Mouse (Mus musculus): ENCODE measurements at regions not wholly inside any gene's neighbourhood (a gene's known extent, or its start where the extent isn't known, plus 50 kb on each side); places are given as distances from the start of the nearest gene placed in this dataset.

DNA sequence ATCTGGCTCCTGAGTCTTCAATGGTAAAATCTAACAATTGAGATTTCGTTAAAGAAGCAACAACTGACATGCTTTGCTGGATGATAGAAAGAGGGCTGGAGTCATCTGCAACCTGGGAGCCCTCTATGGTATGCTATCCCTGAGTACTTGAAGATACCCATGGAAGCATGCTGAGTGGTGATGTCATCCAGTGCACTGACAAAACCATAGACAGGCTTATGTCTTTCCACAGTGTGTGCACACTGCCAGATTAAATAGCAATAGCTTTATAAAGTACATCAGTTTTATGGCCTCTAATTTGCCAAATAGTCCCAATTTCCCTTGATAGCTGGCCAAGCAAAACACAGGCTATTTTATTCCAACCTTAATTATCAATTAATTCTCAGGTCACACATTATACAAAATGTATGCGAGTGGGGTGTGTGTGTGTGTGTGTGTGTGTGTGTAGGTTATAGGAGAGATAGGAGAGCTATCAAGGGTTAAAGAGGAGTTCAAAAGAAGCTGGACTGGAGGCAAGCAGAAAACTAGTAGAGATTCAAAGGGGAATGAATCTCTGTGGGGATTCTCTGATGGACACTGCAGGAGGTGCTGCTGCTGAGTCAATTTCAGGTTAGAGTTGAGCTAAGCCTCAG lies 80.1 kb upstream of the Iqsec3 start:
- no peak for TF ChIP-seq MAX (IDR thresholded peaks at IDR 0.05; ENCODE audit: low read length)
- TF ChIP-seq EP300 (IDR thresholded peaks at IDR 0.05; ENCODE audit: low read depth in 1 of 2, low read length in 2 of 2), result no peak
- TF ChIP-seq HCFC1 (IDR thresholded peaks at IDR 0.05; ENCODE audit: low read depth, low read length), result no peak
- no peak for TF ChIP-seq CTCF (IDR thresholded peaks at IDR 0.05 in 2 of 3, conservative IDR thresholded peaks at IDR 0.05 in 1 of 3; ENCODE audit: control insufficient read depth in 1 of 3, insufficient read depth in 1 of 3, low read depth in 2 of 3, low read length in 3 of 3, poor library complexity in 1 of 3, severe bottlenecking in 1 of 3)
- no peak for TF ChIP-seq POLR2A (IDR thresholded peaks at IDR 0.05; ENCODE audit: control insufficient read depth in 1 of 2, insufficient read depth in 1 of 2, low read depth in 1 of 2, low read length in 2 of 2, poor library complexity in 1 of 2)
- TF ChIP-seq MYC (IDR thresholded peaks at IDR 0.05; ENCODE audit: low read depth, low read length), result no peak
- no peak for TF ChIP-seq MYB (IDR thresholded peaks at IDR 0.05; ENCODE audit: low read depth, low read length)
- TF ChIP-seq NRF1 (IDR thresholded peaks at IDR 0.05; ENCODE audit: insufficient read depth, low read depth, low read length, poor library complexity, severe bottlenecking), result no peak
- TF ChIP-seq MEF2A (IDR thresholded peaks at IDR 0.05; ENCODE audit: extremely low read depth, insufficient replicate concordance, low read depth, low read length, poor library complexity, severe bottlenecking), result no peak

Data from MEL (cell line).